Mouse (Mus musculus) spleen, postnatal 10 days (tissue): ENCODE results near the gene Gm21721.
"Not testable (repeated sequence)": the region's sequence is repeated elsewhere in the genome, so short reads cannot be mapped to it uniquely, and the experiment has no call there.

Experiments
- DNase-seq, 2 experiments: peaks; one replicate each; pipeline ENCODE4 v3.0.0; 2021 to 2022; ENCODE audit warnings: low spot score in 2 of 2

The Gm21721 gene

DNA sequence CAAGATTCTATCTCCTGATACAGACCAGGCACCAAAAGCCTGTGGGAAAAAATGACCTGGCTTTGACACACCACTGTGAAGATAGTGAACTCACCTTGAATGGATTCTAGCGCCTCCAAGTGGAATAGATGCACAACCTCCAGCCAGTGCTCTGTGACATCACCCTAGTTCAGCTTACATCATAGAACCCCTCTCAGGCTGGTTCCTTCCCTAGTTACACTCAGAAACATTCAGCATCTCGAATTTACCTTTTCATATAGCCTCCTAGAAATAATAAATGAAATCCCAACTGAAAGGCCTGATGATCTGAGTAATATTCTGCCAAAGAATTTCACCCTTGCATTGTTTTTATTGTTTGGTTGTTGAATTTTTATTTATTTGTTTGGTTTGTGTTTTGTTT, at the start of gene Gm21721:
Gene Gm21721, minus strand, starts transcription at position 101 of the 400 bp plus-strand sequence.
- not testable (repeated sequence) for DNase-seq
